Mouse (Mus musculus) layer of hippocampus, postnatal 25 days (tissue): ENCODE results near the gene Lpcat3. TPM values are rescaled to one million over a fixed set of nuclear protein-coding genes. Genes with fewer than 3 reads are reported as not detected.

Experiments
- DNase-seq, 2 experiments: peaks; one replicate each; pipeline ENCODE4 v3.0.0; 2022; ENCODE audit warnings: mixed read lengths in 2 of 2, low spot score in 1 of 2; ENCODE audit errors: extremely low spot score in 1 of 2
- total RNA-seq, 2 experiments: library from RNA; stranded (reverse); gene quantifications; 2 replicates each; pipeline ENCODE4 v1.2.3; 2021

Lpcat3 gene
- total RNA-seq, 2 experiments from 2014 or later: 30.9 to 34.0 TPM

DNA sequence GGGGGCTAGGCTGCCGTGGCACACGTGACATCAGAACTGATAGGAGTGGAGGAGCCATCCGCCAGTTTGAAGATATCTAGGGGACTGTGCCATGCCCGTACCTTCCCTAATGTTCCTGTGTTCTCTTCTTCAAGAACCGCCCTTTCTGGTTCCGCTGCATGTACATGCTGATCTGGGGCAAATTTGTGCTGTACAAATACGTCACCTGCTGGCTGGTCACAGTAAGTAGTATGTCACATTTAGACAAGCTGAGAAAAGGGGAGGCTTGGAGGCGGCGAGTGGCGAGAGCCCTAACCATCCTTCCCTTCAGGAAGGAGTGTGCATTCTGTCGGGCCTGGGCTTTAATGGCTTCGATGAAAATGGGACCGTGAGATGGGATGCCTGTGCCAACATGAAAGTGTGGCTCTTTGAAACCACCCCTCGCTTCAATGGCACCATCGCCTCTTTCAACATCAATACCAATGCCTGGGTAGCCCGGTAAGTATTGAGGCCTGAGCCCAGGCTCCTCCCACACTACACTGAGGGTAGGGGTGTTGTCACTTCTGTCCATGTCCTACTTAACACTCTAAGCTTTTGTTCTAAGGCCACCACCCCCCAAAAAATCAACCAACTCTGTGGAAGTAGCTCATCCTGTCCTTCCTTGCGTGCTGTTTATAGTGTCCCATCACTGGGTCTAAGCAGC, 39.4 kb downstream of the Lpcat3 start:
- DNase-seq: no peak

- peak; percentile 54 to 74 for DNase-seq
Observed at GRCm38 (mm10) chr6:124702784-124703103, 39.9 kb downstream of the Lpcat3 start.

DNA sequence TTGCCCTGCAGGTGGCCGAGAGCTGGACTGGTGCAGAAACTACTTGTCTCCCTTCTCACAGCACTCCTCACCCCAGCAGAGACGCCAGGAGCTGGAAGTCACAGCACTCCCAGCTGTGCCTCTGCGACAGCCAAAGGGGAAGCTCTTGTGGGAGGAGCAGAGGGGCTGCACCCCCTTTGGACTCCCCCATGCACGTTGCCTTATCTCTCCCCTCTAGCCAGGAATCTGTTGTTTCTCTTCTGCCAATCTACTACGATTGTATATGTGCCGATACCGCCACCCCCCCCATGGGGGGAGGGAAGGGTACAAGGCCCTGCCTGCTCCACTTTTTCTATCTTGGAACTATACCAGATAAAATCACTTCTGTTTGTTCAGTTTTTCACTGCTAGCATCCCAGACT, 41.0 kb downstream of the Lpcat3 start:
- DNase-seq: no peak

GRCm38 (mm10) chr6:124704417-124704816, 41.6 kb downstream of the Lpcat3 start:
- DNase-seq: no peak

GRCm38 (mm10) chr6:124706061-124706627, 43.3 kb downstream of the Lpcat3 start:
- no peak for DNase-seq

DNA sequence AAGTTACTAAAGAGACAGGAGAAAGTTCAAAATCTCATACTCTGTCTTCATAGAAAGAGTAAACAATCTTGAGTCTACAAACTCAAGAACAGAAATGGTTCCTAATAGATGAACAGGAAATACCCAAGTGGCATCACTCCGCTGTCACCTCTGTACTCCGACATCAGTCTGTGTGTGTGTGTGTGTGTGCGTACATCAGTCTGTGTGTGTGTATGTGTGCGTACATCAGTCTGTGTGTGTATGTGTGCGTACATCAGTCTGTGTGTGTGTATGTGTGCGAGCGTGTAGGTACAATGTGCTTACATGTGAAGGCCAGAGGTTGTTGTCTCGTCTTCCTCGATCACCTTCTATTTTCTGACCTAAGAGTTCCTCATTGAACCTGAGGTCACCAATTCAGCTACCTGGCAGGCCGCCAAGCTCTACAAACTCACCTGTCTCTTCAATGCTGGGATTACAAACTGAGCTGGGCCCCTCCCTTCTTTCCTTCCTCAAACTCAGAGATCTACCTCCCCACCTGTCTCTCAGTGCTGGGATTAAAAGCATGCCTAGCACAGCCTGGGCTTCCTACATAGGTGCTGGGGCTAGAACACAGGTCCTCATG, 45.6 kb downstream of the Lpcat3 start:
- DNase-seq: no peak

- peak; percentile 91 to 94 for DNase-seq
Observed at GRCm38 (mm10) chr6:124711824-124712782, 49.3 kb downstream of the Lpcat3 start, which contains the start of the genes Emg1 and Phb2. Gene Emg1 (minus strand): TSS chr6:124712178. Gene Phb2 (plus strand): TSS chr6:124712336.

DNA sequence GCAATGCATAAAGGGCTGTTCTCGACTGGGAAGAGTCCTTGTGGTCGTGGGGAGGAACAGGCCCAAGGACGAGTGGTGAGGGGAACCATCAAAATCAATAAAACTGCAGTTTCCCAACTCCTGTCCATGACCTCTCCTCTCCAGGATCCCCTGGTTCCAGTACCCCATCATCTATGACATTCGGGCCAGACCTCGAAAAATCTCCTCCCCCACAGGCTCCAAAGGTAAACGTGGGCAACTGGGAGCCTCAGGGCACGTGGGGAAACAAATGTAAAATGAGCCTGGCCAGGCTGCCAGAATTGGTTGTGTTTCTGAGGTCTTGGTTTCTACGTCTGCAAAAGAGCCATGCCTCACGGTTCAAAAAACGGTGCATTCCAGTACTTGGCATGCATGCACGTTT, 50.1 kb downstream of the Lpcat3 start:
- no peak for DNase-seq

GRCm38 (mm10) chr6:124716864-124717490, 54.1 kb downstream of the Lpcat3 start:
- no peak for DNase-seq

DNA sequence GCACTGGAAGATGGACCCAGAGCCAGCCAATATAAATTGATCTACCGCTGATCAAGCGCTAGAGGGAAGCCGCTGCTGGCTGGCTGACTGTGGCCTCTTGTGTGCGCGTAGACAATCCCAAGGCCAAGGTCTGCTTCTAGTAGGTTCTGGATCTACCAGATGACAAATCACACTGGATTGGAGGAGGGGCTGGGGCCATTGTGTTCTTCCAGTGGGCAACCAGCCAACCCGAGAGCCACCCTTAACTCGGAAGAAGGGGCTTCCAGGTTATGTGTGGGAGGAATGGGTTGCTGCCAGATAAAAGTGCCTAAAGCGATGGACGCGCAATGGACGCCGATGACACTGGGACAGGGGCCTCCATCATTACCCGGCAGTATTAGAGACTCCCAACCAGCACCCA, 55.1 kb downstream of the Lpcat3 start:
- DNase-seq: no peak

DNA sequence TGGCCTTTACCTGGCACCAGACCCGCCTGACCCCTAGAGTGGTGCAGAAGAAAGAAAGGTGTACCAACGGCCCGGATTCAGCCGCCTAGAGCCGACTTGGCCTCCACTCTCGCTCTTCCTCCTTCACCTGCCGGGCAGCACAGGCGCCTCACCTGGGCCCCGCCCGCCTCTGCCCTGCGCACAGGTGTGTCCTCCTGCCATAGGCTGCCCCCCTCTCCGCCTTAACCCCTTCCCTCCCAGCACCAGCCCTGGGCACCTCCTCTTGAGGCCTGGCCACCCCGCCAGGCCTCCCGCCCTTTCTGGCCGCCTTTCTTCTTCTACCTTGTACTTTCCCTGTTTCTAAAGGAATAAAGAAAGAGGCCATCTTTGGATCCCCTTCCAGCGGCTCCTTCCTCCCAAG, 55.9 kb downstream of the Lpcat3 start:
- no peak for DNase-seq

GRCm38 (mm10) chr6:124719354-124719978, 56.6 kb downstream of the Lpcat3 start:
- no peak for DNase-seq

DNA sequence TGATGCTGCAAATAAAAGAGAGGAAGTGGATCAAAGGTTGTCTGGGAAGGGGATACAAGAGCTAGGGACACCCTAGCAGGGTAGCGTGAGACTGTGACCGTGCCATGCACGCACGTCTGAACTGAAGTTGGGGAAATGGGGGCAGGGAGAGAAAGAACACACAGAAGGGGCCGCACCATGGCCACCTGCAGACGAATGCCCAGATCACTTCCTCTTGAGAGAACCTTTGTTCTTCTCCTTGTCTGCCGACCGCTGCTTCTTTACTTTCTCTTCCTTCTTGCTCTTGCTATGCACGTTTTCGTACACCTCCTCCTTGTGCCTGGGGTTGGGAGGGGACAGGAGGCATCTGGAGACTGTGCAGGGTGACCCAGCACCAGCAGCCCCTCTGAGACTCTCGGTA, 58.1 kb downstream of the Lpcat3 start:
- DNase-seq: no peak

GRCm38 (mm10) chr6:124722876-124723473, 60.1 kb downstream of the Lpcat3 start:
- DNase-seq: no peak

- DNase-seq: no peak
Observed at GRCm38 (mm10) chr6:124723541-124723940, 60.7 kb downstream of the Lpcat3 start.

GRCm38 (mm10) chr6:124724472-124724871, 61.6 kb downstream of the Lpcat3 start:
- DNase-seq: no peak

DNA sequence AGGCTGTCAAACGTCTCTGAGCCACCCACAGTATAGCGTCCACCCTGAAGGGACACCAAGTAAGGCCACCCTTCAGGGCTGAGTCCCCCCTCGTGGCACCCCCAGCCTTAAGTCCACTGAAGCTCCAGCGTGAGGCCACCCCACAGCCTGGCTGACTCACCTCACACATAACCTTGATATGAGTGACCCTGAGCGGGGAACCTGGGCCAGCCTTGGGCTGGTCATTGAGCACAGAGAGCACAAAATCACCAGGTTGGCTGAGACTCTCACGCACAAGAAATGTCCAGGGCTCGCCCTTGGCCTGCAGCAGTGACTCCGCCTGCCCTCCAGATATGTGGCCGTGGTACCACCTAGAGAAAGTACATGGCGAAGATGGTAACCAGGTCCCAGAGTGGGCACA, 65.8 kb downstream of the Lpcat3 start:
- DNase-seq: no peak

- no peak for DNase-seq
Observed at GRCm38 (mm10) chr6:124729850-124730705, 67.3 kb downstream of the Lpcat3 start.

DNA sequence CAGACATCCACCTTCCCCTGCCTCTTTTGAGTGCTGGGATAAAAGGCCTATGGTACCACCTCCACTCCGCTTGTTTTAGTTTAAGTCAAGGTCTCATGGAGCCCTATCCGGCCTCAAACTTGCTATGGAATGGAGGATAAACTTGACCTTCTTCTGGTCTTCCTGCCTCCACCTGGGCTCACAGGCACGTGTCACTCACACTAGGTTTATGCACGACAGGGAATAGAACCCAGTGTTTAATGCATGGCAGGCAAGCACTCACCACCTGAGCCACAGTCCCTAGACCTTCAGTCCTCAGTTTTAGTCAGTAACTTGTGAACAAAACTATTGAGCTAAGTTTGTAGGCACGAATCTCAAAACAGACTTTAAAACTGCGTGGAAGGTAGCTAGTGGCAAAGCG, 68.2 kb downstream of the Lpcat3 start:
- no peak for DNase-seq
